Mouse (Mus musculus): ENCODE results near the gene Dnajc22. TPM values are rescaled to one million over a fixed set of nuclear protein-coding genes. Genes with fewer than 3 reads are reported as not detected.

Gene Dnajc22
- polyA plus RNA-seq, 1 experiment from 2014 or later: 0.21 TPM

GRCm38 (mm10) chr15:99139669-99140068, 46.7 kb downstream of the Dnajc22 start:
- H3K4me3 ChIP-seq (ENCODE audit: low read depth, low read length): no peak overlapping the region
- H3K27me3 ChIP-seq (ENCODE audit: control insufficient read depth, insufficient read depth, low read length): no peaks in the 10 kb centered on the region
- H3K9me3 ChIP-seq (ENCODE audit: control insufficient read depth, low read length): no peaks in the 10 kb centered on the region
- H3K4me1 ChIP-seq (ENCODE audit: control insufficient read depth, insufficient read depth, low read length): no peaks in the 10 kb centered on the region
- no peak overlapping the region for H3K4me2 ChIP-seq (ENCODE audit: low read depth, low read length)
- H3K9ac ChIP-seq (replicated peaks; ENCODE audit: low read depth, low read length): no peak overlapping the region
- no peak overlapping the region for H3K27ac ChIP-seq (ENCODE audit: low read depth, low read length)
- WGBS: 54% methylated on average over 6 of the region's 6 CpGs
- H3K36me3 ChIP-seq (ENCODE audit: control insufficient read depth, insufficient read depth, low read length): no peaks in the 10 kb centered on the region
- ATAC-seq (ENCODE audit: low read depth): no peak

DNA sequence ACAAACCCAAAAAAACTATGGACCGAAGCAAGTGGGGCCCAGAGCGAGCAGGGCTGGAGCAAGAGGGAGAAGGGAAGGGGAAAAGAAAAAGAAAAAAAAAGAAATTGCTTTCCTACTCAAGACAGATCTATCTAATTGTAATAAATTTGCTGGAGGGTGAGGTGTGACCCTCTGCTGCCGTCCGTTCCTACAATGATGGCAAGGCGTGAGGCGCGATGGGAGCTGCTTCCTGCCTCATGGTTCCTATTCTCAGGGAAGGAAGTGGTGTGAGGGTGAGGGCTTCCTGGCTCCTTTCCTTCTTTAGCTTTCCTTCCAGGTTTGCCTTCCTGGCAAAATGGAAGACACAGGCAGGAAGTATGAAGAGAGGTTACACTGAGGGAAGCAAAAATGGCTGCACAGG, 57.5 kb downstream of the Dnajc22 start:
- WGBS: 91% methylated on average over 7 of the region's 7 CpGs
- H3K4me1 ChIP-seq (ENCODE audit: control insufficient read depth, insufficient read depth, low read length): no peaks in the 10 kb centered on the region
- no peak overlapping the region for H3K4me2 ChIP-seq (ENCODE audit: low read depth, low read length)
- no peak overlapping the region for H3K9ac ChIP-seq (replicated peaks; ENCODE audit: low read depth, low read length)
- H3K27me3 ChIP-seq (ENCODE audit: control insufficient read depth, insufficient read depth, low read length): no peaks in the 10 kb centered on the region
- no peak overlapping the region for H3K27ac ChIP-seq (ENCODE audit: low read depth, low read length)
- no peaks in the 10 kb centered on the region for H3K9me3 ChIP-seq (ENCODE audit: control insufficient read depth, low read length)
- ATAC-seq (ENCODE audit: low read depth): no peak
- peaks cover 4% of the 10 kb centered on the region; the same call in 1 of the 2 replicates for H3K36me3 ChIP-seq (ENCODE audit: control insufficient read depth, insufficient read depth, low read length)
- H3K4me3 ChIP-seq (ENCODE audit: low read depth, low read length): no peak overlapping the region

DNA sequence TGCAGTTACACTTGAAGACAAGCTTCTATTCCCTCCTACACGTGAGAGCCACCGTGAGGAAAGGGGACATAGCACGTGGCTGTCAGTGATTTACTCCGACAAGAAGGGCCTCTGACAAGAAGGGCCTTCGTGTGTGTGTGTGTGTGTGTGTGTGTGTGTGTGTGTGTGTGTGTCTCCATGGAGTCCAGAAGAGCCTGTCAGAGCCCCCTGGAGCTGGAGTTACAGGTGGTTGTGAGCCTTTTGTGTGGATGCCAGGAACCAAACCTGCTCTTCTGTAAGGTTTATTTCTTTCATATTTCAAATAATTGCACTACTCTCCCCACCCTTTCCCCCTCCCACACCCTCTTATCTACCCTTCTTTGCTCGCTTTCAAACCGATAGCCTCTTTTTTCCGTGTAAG, 58.4 kb downstream of the Dnajc22 start:
- ATAC-seq (ENCODE audit: low read depth): no peak
- no peaks in the 10 kb centered on the region for H3K27me3 ChIP-seq (ENCODE audit: control insufficient read depth, insufficient read depth, low read length)
- WGBS: 77% methylated on average over 8 of the region's 8 CpGs

DNA sequence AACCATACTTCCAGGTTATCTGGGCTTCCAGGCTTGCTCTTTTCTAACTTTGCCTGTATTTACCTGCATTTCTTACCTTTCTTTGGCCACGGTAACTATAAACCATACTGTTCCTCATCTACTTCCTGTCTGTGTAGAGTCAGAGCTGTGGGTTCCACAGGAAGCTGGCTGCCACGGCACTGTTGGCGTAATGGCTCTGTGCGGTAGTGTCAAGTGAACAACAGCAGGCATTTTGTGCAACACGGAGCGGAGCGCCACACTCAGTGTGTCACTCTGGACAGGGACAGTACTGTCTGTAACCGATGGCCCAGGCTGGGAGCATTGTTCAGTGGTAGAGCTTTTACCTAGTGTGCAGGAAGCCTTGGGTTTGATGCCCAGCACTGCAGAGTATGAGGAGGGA, 60.5 kb downstream of the Dnajc22 start:
- no peak for ATAC-seq (ENCODE audit: low read depth)
- H3K4me1 ChIP-seq (ENCODE audit: control insufficient read depth, insufficient read depth, low read length): no peaks in the 10 kb centered on the region
- H3K9me3 ChIP-seq (ENCODE audit: control insufficient read depth, low read length): no peaks in the 10 kb centered on the region
- H3K36me3 ChIP-seq (ENCODE audit: control insufficient read depth, insufficient read depth, low read length): peaks cover 4% of the 10 kb centered on the region; the same call in 1 of the 2 replicates
- 96% methylated on average over 8 of the region's 8 CpGs for WGBS
- no peaks in the 10 kb centered on the region for H3K27me3 ChIP-seq (ENCODE audit: control insufficient read depth, insufficient read depth, low read length)
- H3K9ac ChIP-seq (replicated peaks; ENCODE audit: low read depth, low read length): no peak overlapping the region
- no peak overlapping the region for H3K27ac ChIP-seq (ENCODE audit: low read depth, low read length)
- no peak overlapping the region for H3K4me2 ChIP-seq (ENCODE audit: low read depth, low read length)
- H3K4me3 ChIP-seq (ENCODE audit: low read depth, low read length): no peak overlapping the region

More for the DNA sequence above, 58.4 kb downstream of the Dnajc22 start:
- H3K4me3 ChIP-seq (ENCODE audit: low read depth, low read length): no peak overlapping the region
- H3K4me1 ChIP-seq (ENCODE audit: control insufficient read depth, insufficient read depth, low read length): no peaks in the 10 kb centered on the region
- H3K9ac ChIP-seq (replicated peaks; ENCODE audit: low read depth, low read length): no peak overlapping the region
- H3K9me3 ChIP-seq (ENCODE audit: control insufficient read depth, low read length): no peaks in the 10 kb centered on the region
- H3K36me3 ChIP-seq (ENCODE audit: control insufficient read depth, insufficient read depth, low read length): peaks cover 4% of the 10 kb centered on the region; the same call in 1 of the 2 replicates
- no peak overlapping the region for H3K4me2 ChIP-seq (ENCODE audit: low read depth, low read length)
- no peak overlapping the region for H3K27ac ChIP-seq (ENCODE audit: low read depth, low read length)

Small RNA genes within 50 kb of the gene (microRNA-seq; reads per million reads assigned to microRNA genes)
- not detected for gene Mir6960

Other genes starting within 250 kb of the Dnajc22 start
- gene Kmt2d, start 222.0 kb upstream of the Dnajc22 start, polyA plus RNA-seq (2014; fragmentation: Nextera tagmentation; extraction: Ambion mirVana): 14.4 and 16.8 TPM in 2 replicates
- 19.9 and 21.3 TPM in 2 replicates for gene Rhebl1, start 198.6 kb upstream of the Dnajc22 start, polyA plus RNA-seq (2014; fragmentation: Nextera tagmentation; extraction: Ambion mirVana)
- 0.32 and 2.0 TPM in 2 replicates for gene Dhh, start 194.6 kb upstream of the Dnajc22 start, polyA plus RNA-seq (2014; fragmentation: Nextera tagmentation; extraction: Ambion mirVana)
- 7.3 and 10.5 TPM in 2 replicates for gene Lmbr1l, start 174.9 kb upstream of the Dnajc22 start, polyA plus RNA-seq (2014; fragmentation: Nextera tagmentation; extraction: Ambion mirVana)
- 1,186 and 1,301 TPM in 2 replicates for gene Tuba1b, start 158.6 kb upstream of the Dnajc22 start, polyA plus RNA-seq (2014; fragmentation: Nextera tagmentation; extraction: Ambion mirVana)
- gene Gm49450, start 139.6 kb upstream of the Dnajc22 start, polyA plus RNA-seq (2014; fragmentation: Nextera tagmentation; extraction: Ambion mirVana): not detected in 2 replicates
- 13,706 and 14,496 TPM in 2 replicates for gene Tuba1a, start 139.5 kb upstream of the Dnajc22 start, polyA plus RNA-seq (2014; fragmentation: Nextera tagmentation; extraction: Ambion mirVana)
- 7.3 and 11.5 TPM in 2 replicates for gene Tuba1c, start 63.3 kb upstream of the Dnajc22 start, polyA plus RNA-seq (2014; fragmentation: Nextera tagmentation; extraction: Ambion mirVana)
- gene Prph, start 38.0 kb upstream of the Dnajc22 start, polyA plus RNA-seq (2014; fragmentation: Nextera tagmentation; extraction: Ambion mirVana): 68.8 and 298 TPM in 2 replicates
- gene Troap, start 18.6 kb upstream of the Dnajc22 start, polyA plus RNA-seq (2014; fragmentation: Nextera tagmentation; extraction: Ambion mirVana): 2.4 and 3.3 TPM in 2 replicates
- 3.2 and 3.6 TPM in 2 replicates for gene C1ql4, start 5.4 kb upstream of the Dnajc22 start, polyA plus RNA-seq (2014; fragmentation: Nextera tagmentation; extraction: Ambion mirVana)
- 32.6 and 41.6 TPM in 2 replicates for gene Spats2, start 32.7 kb downstream of the Dnajc22 start, polyA plus RNA-seq (2014; fragmentation: Nextera tagmentation; extraction: Ambion mirVana)
- 0.63 and 0.66 TPM in 2 replicates for gene Kcnh3, start 131.7 kb downstream of the Dnajc22 start, polyA plus RNA-seq (2014; fragmentation: Nextera tagmentation; extraction: Ambion mirVana)
- 202 and 213 TPM in 2 replicates for gene Mcrs1, start 158.8 kb downstream of the Dnajc22 start, polyA plus RNA-seq (2014; fragmentation: Nextera tagmentation; extraction: Ambion mirVana)
- gene Prpf40b, start 201.9 kb downstream of the Dnajc22 start, polyA plus RNA-seq (2014; fragmentation: Nextera tagmentation; extraction: Ambion mirVana): 96.9 and 113 TPM in 2 replicates
- 0.53 and 0.66 TPM in 2 replicates for gene Fam186b, start 202.7 kb downstream of the Dnajc22 start, polyA plus RNA-seq (2014; fragmentation: Nextera tagmentation; extraction: Ambion mirVana)

All from neural tube, embryonic 14.5 days (tissue).